Mouse (Mus musculus) liver, embryonic 14.5 days (tissue): ENCODE measurements around the gene Hdgf.

Experiments
- CTCF ChIP-seq: IDR thresholded peaks from 2 replicates; pipeline ENCODE4 v1.5.1; 2016; ENCODE audit warnings: antibody characterized with exemption, low read depth, control low read depth
- EP300 ChIP-seq: IDR thresholded peaks from 2 replicates; pipeline ENCODE4 v1.6.1; 2016; ENCODE audit warnings: antibody characterized with exemption, low read depth

DNA sequence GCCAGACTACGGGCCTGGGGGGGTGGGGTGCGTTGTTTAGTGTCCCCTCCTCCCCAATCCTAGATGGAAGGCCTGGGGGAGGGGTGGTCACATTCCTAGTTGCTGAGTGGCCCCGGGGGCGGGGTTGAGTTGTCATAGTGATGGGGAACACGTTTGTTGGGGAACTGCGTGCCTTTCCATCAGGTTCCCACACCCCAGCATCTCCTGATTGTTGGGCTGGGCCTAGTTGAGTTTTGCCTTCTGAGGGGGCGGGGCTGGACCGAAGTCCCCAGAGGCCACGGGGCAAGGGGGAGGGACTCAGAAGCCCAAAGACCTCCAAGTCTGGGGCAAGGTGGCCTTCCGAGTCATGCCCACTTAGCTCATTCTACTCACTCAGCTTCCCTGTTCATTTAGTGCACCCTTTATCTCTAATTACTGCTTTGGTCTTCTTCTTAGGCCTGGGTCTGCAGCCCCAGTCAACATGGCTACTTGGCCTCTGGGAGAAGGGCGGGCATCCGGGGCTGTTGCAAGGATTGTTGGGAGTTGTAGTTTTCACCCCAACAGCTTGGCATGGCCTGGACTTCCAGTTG is 4.5 kb downstream of the Hdgf start:
- TF ChIP-seq CTCF (no peak), EP300 (no peak)
